ENCODE assay signal across 25 mouse cellular contexts in the genomic region with DNA sequence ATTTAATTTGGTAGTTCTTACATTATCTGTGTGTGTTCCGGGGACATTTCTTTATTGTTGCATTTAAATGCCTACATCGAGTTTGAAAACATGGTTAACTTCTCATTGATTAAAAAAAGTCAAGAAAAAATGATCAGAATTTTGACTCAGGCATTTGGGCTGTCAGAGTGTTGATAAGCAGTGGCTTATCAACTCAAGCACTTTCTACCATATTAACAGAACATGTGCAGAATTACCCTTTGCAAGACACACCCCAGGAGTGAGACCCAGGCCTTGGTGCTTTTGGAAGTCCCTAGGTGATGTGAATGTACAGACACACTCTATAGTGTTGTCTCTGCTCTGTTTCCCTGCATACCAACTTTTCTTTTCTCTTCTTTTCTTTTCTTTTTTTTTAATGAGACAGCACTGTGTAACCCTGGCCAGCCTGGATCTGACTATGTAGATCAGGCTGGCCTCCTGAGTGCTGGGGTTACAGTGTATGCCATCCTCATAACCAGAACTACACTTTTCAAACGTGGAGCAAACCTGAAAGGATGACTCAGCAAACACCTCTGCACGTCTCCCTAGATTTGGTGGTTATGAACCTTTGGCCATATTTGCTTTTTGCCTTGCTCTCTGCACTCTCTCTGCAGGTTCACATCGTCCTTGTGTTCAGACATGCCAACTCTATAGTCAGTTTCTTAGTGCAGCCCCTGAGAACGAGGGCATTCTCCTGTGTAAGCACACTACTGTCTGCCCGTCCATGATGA. TPM values are rescaled to one million over a fixed set of nuclear protein-coding genes. Genes with fewer than 3 reads are reported as not detected.
DNase-seq lines count a peak whose midpoint lies in the region; ATAC-seq and TF ChIP-seq lines count a peak whose summit lies in the region.
"Had no signal": no experiment of that assay in that cellular context is flagged by ENCODE, and none has a peak within 500 bp of the region (broad histone marks: within the 10 kb centered on the region; RNA-seq: fewer than 3 reads in every experiment).

No protein-coding gene starts in this region.

- DNase-seq in CH12.LX (ENCODE audit: extremely low read depth) = no peak
- DNase-seq in c-Kit-positive CD71-positive TER-119-positive erythroid progenitor cells, embryonic 14.5 days (ENCODE audit: low spot score) = peak; percentile 37
- no peak for DNase-seq in testis, postnatal 14 days (ENCODE audit: low spot score)
- DNase-seq: cerebellum, adult 18-20 months; cerebellum, postnatal 14 days; gastrocnemius, postnatal 10 days; heart, postnatal 10 days; kidney, adult 8-10 months; kidney, postnatal 10 days; lung, adult 18-20 months; midbrain, embryonic 14.5 days; right cerebral cortex, postnatal 25 days; thymus, postnatal 14 days had no signal

- no peak overlapping the region for H3K4me3 ChIP-seq in CH12.LX (replicated peaks in 1 of 3; ENCODE audit: low read depth in 2 of 3, low read length in 2 of 3, poor library complexity in 1 of 3)
- H3K4me3 ChIP-seq in liver, embryonic 12.5 days = no peak overlapping the region
- no peak overlapping the region for H3K4me3 ChIP-seq in hindbrain, embryonic 12.5 days
- no peak overlapping the region for H3K4me3 ChIP-seq in hindbrain, embryonic 13.5 days
- H3K4me3 ChIP-seq: embryonic facial prominence, embryonic 12.5 days; erythroblast, embryonic 14.5 days; heart, embryonic 12.5 days; hindbrain, embryonic 10.5 days; limb, embryonic 10.5 days; megakaryocyte, embryonic 14.5 days; neural tube, embryonic 12.5 days had no signal

- H3K9ac ChIP-seq in CH12.LX (ENCODE audit: insufficient read depth, low read depth) = no peak overlapping the region
- no peak overlapping the region for H3K9ac ChIP-seq in liver, embryonic 12.5 days
- no peak overlapping the region for H3K9ac ChIP-seq in hindbrain, embryonic 12.5 days
- H3K9ac ChIP-seq in hindbrain, embryonic 13.5 days = no peak overlapping the region
- H3K9ac ChIP-seq: embryonic facial prominence, embryonic 12.5 days; heart, embryonic 12.5 days; neural tube, embryonic 12.5 days had no signal

- TF ChIP-seq RAD21 in CH12.LX (IDR thresholded peaks at IDR 0.05; ENCODE audit: low read depth, low read length) = no peak

- H3K4me2 ChIP-seq in CH12.LX (ENCODE audit: insufficient read depth, low read depth, poor library complexity, severe bottlenecking) = no peak overlapping the region
- H3K4me2 ChIP-seq in liver, embryonic 12.5 days = peak overlapping the region; percentile 32
- H3K4me2 ChIP-seq in hindbrain, embryonic 12.5 days (replicated peaks) = no peak overlapping the region
- no peak overlapping the region for H3K4me2 ChIP-seq in hindbrain, embryonic 13.5 days
- H3K4me2 ChIP-seq: embryonic facial prominence, embryonic 12.5 days; heart, embryonic 12.5 days; neural tube, embryonic 12.5 days had no signal

- no peak for TF ChIP-seq EP300 in CH12.LX (IDR thresholded peaks at IDR 0.05; ENCODE audit: low read length)

- H3K36me3 ChIP-seq in CH12.LX (replicated peaks in 1 of 2; ENCODE audit: control insufficient read depth in 1 of 2, insufficient read depth in 1 of 2, low read length in 1 of 2) = peaks cover 0 to 13% of the 10 kb centered on the region in 2 experiments
- no peaks in the 10 kb centered on the region for H3K36me3 ChIP-seq in liver, embryonic 12.5 days
- no peaks in the 10 kb centered on the region for H3K36me3 ChIP-seq in hindbrain, embryonic 12.5 days
- no peaks in the 10 kb centered on the region for H3K36me3 ChIP-seq in hindbrain, embryonic 13.5 days
- H3K36me3 ChIP-seq: embryonic facial prominence, embryonic 12.5 days; heart, embryonic 12.5 days; hindbrain, embryonic 10.5 days; limb, embryonic 10.5 days; neural tube, embryonic 12.5 days had no signal

- dilution Hi-C loops in CH12.LX (cut with MboI; ENCODE audit: extremely low pct_ligation_motif_present, extremely low pct_unique_long_range_greater_than_20kb, low sequenced_read_pairs) = no loop called here

- 54% methylated on average over 7 of the region's 7 CpGs for WGBS in liver, embryonic 12.5 days (ENCODE audit: insufficient replicate concordance)
- WGBS in hindbrain, embryonic 12.5 days = 84% methylated on average over 7 of the region's 7 CpGs
- 82% methylated on average over 7 of the region's 7 CpGs for WGBS in hindbrain, embryonic 13.5 days

- H3K79me2 ChIP-seq in CH12.LX (replicated peaks; ENCODE audit: control insufficient read depth, extremely low read depth, insufficient read depth, poor library complexity, severe bottlenecking) = no peaks in the 10 kb centered on the region

- peaks cover 13 to 61% of the 10 kb centered on the region in 2 experiments for H3K4me1 ChIP-seq in CH12.LX (ENCODE audit: control insufficient read depth in 1 of 2, insufficient read depth in 2 of 2)
- H3K4me1 ChIP-seq in liver, embryonic 12.5 days = peaks cover 67% of the 10 kb centered on the region
- 0 out of 2 replicates have a peak, but pooled peaks cover 6% of the 10 kb centered on the region for H3K4me1 ChIP-seq in hindbrain, embryonic 12.5 days
- peaks cover 11% of the 10 kb centered on the region; the same call in 1 of the 2 replicates for H3K4me1 ChIP-seq in hindbrain, embryonic 13.5 days (replicated peaks)

- no peaks in the 10 kb centered on the region for H3K9me3 ChIP-seq in CH12.LX (replicated peaks; ENCODE audit: low read length)
- H3K9me3 ChIP-seq in liver, embryonic 12.5 days (replicated peaks) = no peaks in the 10 kb centered on the region
- H3K9me3 ChIP-seq in hindbrain, embryonic 12.5 days (replicated peaks) = no peaks in the 10 kb centered on the region
- no peaks in the 10 kb centered on the region for H3K9me3 ChIP-seq in hindbrain, embryonic 13.5 days
- H3K9me3 ChIP-seq: embryonic facial prominence, embryonic 12.5 days; heart, embryonic 12.5 days; hindbrain, embryonic 10.5 days; limb, embryonic 10.5 days; megakaryocyte, embryonic 14.5 days; neural tube, embryonic 12.5 days had no signal

- peak; percentile 82 for ATAC-seq in liver, embryonic 12.5 days
- peak; percentile 34 for ATAC-seq in megakaryocyte progenitor cell, adult 5-6 weeks (replicated peaks; ENCODE audit: poor library complexity)
- no peak for ATAC-seq in hindbrain, embryonic 12.5 days (ENCODE audit: low FRiP score)
- ATAC-seq in hindbrain, embryonic 13.5 days (ENCODE audit: low FRiP score) = no peak
- ATAC-seq: forebrain, embryonic 14.5 days had no signal

- no peak for TF ChIP-seq POLR2A in CH12.LX (IDR thresholded peaks at IDR 0.05; ENCODE audit: low read depth, low read length)

- in situ Hi-C loops in CH12.LX (cut with MboI; ENCODE audit: low pct_ligation_motif_present, low pct_unique_long_range_greater_than_20kb, low sequenced_read_pairs) = no loop called here

- TF ChIP-seq CTCF in CH12.LX (conservative IDR thresholded peaks at IDR 0.05 in 1 of 2, IDR thresholded peaks at IDR 0.05 in 1 of 2; ENCODE audit: low read depth in 2 of 2, low read length in 2 of 2) = no peak

- no peaks in the 10 kb centered on the region for H3K27me3 ChIP-seq in CH12.LX (replicated peaks)
- H3K27me3 ChIP-seq in liver, embryonic 12.5 days (replicated peaks) = no peaks in the 10 kb centered on the region
- no peaks in the 10 kb centered on the region for H3K27me3 ChIP-seq in hindbrain, embryonic 12.5 days
- no peaks in the 10 kb centered on the region for H3K27me3 ChIP-seq in hindbrain, embryonic 13.5 days
- H3K27me3 ChIP-seq: embryonic facial prominence, embryonic 12.5 days; heart, embryonic 12.5 days; megakaryocyte, embryonic 14.5 days; neural tube, embryonic 12.5 days had no signal

- no peak overlapping the region for H3K27ac ChIP-seq in CH12.LX (ENCODE audit: insufficient read depth, low read depth)
- H3K27ac ChIP-seq in liver, embryonic 12.5 days = peak overlapping the region; percentile 70
- no peak overlapping the region for H3K27ac ChIP-seq in hindbrain, embryonic 12.5 days
- no peak overlapping the region for H3K27ac ChIP-seq in hindbrain, embryonic 13.5 days
- H3K27ac ChIP-seq: embryonic facial prominence, embryonic 12.5 days; hindbrain, embryonic 10.5 days; limb, embryonic 10.5 days; neural tube, embryonic 12.5 days had no signal

TF ChIP-seq in CH12.LX, 34 proteins besides CTCF, POLR2A, EP300 and RAD21:
- peak; percentile 87 for TF ChIP-seq MAFK (IDR thresholded peaks at IDR 0.05; ENCODE audit: insufficient replicate concordance, low read length)
- no peak for TF ChIP-seq NELFE (IDR thresholded peaks at IDR 0.05; ENCODE audit: low read depth, low read length)
- TF ChIP-seq SIN3A (IDR thresholded peaks at IDR 0.05; ENCODE audit: low read length) = no peak

RNA-seq across cellular contexts. Expression of a gene that starts 13.3 kb away (rescaled TPM):
- total RNA-seq in CH12.LX (2012; rRNA removed) (5.2 and 6.0 TPM in 2 replicates), CH12.LX (2014; rRNA removed) (5.9 TPM in 2 replicates)
- 10.3 and 13.1 TPM in 2 replicates for polyA plus RNA-seq in CH12.LX (2012; ENCODE audit: insufficient read length, low read depth)
- polyA plus RNA-seq in liver, embryonic 12.5 days (2016; fragmentation: Nextera tagmentation; extraction: Ambion mirVana) = 25.8 and 27.8 TPM in 2 replicates
- 8.8 and 11.3 TPM in 2 replicates for total RNA-seq in megakaryocyte progenitor cell, adult 5-6 weeks (2015)
- total RNA-seq in megakaryocyte progenitor cell, adult 5-6 weeks (2017) = 6.9 and 9.4 TPM in 2 replicates
- 36.0 and 36.9 TPM in 2 replicates for polyA plus RNA-seq in hindbrain, embryonic 12.5 days (2016; fragmentation: Nextera tagmentation; extraction: Ambion mirVana)
- 32.7 and 34.9 TPM in 2 replicates for polyA plus RNA-seq in hindbrain, embryonic 13.5 days (2015; fragmentation: Nextera tagmentation; extraction: Ambion mirVana)

Comparison
In these comparisons a context has a peak if more than half of its experiments do, and no peak if none do; other contexts are left out.
1. ATAC-seq: peak in liver, embryonic 12.5 days (single experiment) and megakaryocyte progenitor cell, adult 5-6 weeks (single experiment); none in hindbrain, embryonic 12.5 days (single experiment) and hindbrain, embryonic 13.5 days (single experiment).